Mouse (Mus musculus) lung, adult 2 months (tissue): ENCODE measurements around the gene Eddm3b.

ENCODE experiments used
- CTCF ChIP-seq: fragments of 200-500 bp; IDR thresholded peaks from 2 replicates; pipeline ENCODE4 v1.5.1; 2011; ENCODE audit warnings: mild to moderate bottlenecking, low read length, control low read depth; ENCODE audit not compliant: insufficient read depth
- POLR2A ChIP-seq: fragments of 200-500 bp; IDR thresholded peaks from 2 replicates; pipeline ENCODE4 v1.6.1; 2011; ENCODE audit warnings: low read depth, mild to moderate bottlenecking, control low read depth, low read length, borderline replicate concordance; ENCODE audit errors: extremely low read depth

DNA sequence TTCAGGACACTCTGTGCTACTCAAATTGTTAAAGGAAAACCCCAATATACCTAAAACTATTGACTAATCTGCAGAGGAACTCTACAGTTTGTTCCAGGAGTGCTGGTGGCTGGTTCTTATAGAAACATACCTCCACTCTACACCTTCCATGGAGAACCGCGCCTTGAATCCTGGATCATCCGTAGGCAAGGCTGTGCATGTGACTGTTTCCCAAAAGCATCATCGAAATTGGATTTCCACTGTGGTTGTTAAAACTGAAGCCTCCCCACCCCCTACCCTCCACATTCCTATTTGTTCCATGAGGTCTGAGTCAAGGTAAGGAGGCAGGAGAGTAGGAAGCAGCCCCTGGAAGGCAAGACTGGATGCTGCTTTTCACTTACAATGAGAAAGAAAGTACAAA lies 30.2 kb downstream of the Eddm3b start:
- TF ChIP-seq CTCF (no peak), POLR2A (no peak)
